Mouse (Mus musculus): ENCODE results near the gene Anks6.

- TF ChIP-seq GATA1 (IDR thresholded peaks at IDR 0.05; ENCODE audit: borderline replicate concordance, low read length) (no peak), FLI1 (IDR thresholded peaks at IDR 0.05; ENCODE audit: low read length) (no peak)
These were observed 19.9 kb downstream of the Anks6 start for GRCm38 (mm10) chr4:47037321-47037657.
